Mouse (Mus musculus): ENCODE measurements around the gene Glp2r.

Glp2r gene

DNA sequence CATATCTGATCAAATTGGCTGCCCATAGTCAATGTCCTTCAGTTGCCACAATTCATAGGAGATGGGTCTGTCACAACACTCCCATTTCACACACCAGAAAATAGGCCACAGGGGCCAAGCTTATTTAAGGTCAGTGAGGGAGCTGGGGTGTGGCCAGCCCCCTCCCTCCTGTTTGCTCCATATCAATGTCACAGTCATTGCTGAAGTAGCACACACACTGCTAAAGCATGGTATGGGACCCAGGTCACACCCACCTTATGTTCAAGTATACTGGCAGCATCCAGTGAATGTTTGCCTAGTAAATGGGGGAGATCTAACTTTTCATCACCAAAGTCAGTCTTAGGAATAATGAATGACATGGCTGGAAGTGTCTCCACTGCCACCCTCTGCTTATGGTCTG is 42.2 kb downstream of the Glp2r start:
- no peak for DNase-seq (ENCODE audit: low spot score in 2 of 2)

GRCm38 (mm10) chr11:67727095-67727494 is 43.9 kb downstream of the Glp2r start:
- no peak for DNase-seq (ENCODE audit: low spot score in 2 of 2)

DNA sequence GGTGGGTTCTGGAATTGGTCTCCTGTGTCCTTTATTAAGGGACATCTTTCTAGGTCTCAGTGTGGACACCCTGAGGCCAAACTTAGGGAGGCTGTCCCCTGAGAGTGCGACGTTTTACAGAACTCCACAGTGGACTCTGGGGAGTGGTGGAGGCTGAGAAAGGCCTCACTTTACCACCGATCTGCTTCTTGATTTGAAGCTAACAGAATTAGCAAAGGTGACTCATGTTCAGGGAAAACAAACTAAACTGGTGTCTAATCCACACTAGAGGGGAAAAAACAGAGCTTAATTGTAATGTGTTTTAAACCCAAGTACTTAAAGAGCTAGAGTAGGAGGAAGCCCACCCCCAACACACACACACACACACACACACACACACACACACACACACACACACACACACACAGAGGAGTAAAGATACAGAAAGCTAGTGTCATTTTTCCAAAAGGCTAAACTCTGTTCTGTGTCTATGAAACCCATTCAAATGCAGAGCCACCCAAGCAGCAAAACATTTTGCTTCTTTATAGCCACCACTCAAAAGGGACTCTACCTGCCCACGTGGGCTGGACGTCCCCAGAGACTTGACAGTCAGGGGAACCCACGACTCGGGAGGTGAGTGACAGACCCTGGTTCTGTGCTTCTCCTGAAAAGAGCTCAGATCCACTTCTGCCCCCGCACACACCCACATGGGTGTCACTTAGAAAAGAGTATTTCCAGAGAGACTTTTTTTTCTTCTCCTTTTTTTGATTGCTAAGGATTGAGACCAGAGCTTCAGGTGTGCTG is 47.5 kb downstream of the Glp2r start:
- DNase-seq (ENCODE audit: low spot score in 2 of 2), result no peak

- no peak for DNase-seq (ENCODE audit: low spot score in 2 of 2)
Measured at GRCm38 (mm10) chr11:67722399-67723156, 48.4 kb downstream of the Glp2r start.

DNA sequence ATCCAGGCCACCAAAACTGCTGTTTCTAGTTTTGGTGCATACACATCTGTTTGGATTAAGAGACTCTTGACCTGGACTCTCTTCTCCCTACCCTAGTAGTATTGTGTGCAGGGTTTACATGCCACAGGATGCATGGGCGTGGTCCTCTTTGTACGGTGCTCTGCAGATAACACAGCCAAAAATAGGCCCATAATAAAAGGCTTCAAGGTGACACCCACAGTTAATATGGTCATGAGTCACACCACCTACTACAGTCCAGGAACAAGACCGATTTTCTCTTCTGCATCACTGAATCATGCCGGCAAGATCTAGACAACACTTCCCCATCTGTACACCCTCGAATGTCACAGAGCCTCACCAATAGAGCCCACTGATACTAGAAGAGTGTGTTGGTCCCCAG is 49.5 kb downstream of the Glp2r start:
- no peak for DNase-seq (ENCODE audit: low spot score in 2 of 2)

GRCm38 (mm10) chr11:67715382-67715781 is 55.6 kb downstream of the Glp2r start:
- no peak for DNase-seq (ENCODE audit: low spot score in 2 of 2)

GRCm38 (mm10) chr11:67712976-67713375 is 58.0 kb downstream of the Glp2r start:
- DNase-seq (ENCODE audit: low spot score in 2 of 2), result no peak

DNA sequence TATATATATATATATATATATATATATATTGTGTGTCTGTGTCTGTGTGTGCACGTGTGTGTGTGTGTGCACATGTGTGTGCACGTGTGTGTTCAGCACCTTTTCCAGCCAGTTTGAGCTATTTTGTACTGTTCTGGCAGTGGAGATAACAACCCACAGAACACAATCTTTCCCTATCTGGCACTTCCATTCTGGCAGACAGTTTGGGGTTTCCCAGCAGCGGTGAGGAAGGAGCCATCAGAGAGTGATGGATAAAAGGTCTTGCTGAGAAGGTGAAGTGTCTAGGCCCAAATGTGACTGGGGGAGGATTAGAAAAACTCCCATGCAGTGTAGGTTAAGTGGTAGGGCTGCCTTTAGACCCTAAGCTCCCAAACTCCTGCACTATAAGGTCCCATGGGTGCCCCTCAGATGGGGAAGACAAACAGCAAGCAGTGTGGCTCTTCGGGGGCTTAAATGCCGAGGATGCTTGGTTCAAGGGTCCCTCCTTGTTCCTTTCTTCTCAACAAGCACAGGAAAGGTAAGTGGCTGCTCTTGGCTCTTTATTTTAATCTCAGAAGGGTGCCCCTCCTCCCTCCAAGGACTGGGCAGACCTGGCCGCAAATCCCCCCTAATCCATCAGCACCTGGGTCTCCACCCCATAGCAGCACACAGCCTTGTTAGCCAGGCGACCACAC is 76.1 kb downstream of the Glp2r start, which contains the start of gene Rcvrn:
Rcvrn (plus strand) TSS at position 624 of the 674 bp plus-strand sequence.
- no peak for DNase-seq (ENCODE audit: low spot score in 2 of 2)

GRCm38 (mm10) chr11:67686109-67686508 is 84.8 kb downstream of the Glp2r start:
- no peak for DNase-seq (ENCODE audit: low spot score in 2 of 2)

DNA sequence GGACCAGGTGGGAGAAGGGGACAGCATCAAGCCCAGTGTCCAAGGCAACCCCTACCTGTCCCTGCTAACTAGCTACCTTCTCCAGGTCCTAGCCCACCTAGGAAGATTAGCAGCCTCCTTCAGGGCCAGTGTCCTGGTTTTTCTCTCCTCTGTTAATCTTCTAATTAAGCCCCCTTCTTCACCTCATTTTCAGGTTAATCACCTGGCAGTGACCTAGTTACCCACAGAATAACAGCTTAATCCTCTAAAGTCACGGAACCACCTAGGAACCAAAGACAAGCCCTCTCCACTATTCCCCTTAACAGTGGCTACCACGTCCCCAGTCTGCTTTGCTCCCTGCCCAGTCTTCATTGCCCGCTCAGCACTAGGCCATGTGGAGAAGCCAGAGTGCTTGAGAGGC is 89.1 kb downstream of the Glp2r start:
- DNase-seq (ENCODE audit: low spot score in 2 of 2), result no peak

DNA sequence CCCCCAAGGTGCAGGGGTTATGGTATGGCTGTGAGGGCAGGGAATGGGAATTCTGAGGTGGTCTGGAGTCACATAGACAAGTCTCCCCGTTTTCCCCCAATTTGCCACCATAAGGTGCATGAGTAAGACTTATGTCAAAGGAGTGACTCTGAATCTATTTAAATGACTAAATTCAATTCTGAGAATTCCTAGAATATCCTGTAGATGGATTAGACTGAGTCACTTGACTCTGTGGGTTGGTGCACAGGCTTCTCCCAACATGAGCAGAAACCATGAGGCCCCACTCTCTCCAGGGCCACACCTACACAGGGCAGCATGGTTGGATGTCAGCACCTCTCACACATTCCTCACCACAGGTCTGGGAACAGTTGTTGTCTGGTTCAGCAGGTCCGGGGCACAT is 91.0 kb downstream of the Glp2r start:
- DNase-seq (ENCODE audit: low spot score in 2 of 2), result no peak

GRCm38 (mm10) chr11:67679300-67679699 is 91.7 kb downstream of the Glp2r start:
- DNase-seq (ENCODE audit: low spot score in 2 of 2), result no peak

- peak in 1 of 2 experiments; percentile 23 for DNase-seq (ENCODE audit: low spot score in 2 of 2)
Measured at GRCm38 (mm10) chr11:67675562-67676540, 95.1 kb downstream of the Glp2r start.

- no peak for DNase-seq (ENCODE audit: low spot score in 2 of 2)
Measured at GRCm38 (mm10) chr11:67672140-67672539, 98.8 kb downstream of the Glp2r start.

- DNase-seq (ENCODE audit: low spot score in 2 of 2), result no peak
Measured at GRCm38 (mm10) chr11:67670031-67670430, 100.9 kb downstream of the Glp2r start.

GRCm38 (mm10) chr11:67668460-67669007 is 102.4 kb downstream of the Glp2r start:
- DNase-seq (ENCODE audit: low spot score in 2 of 2), result no peak

- no peak for DNase-seq (ENCODE audit: low spot score in 2 of 2)
Measured at GRCm38 (mm10) chr11:67667531-67668332, 103.2 kb downstream of the Glp2r start.

GRCm38 (mm10) chr11:67666129-67666528 is 104.8 kb downstream of the Glp2r start:
- DNase-seq (ENCODE audit: low spot score in 2 of 2), result no peak

GRCm38 (mm10) chr11:67664918-67665317 is 106.0 kb downstream of the Glp2r start:
- DNase-seq (ENCODE audit: low spot score in 2 of 2), result no peak

GRCm38 (mm10) chr11:67664261-67664660 is 106.7 kb downstream of the Glp2r start:
- no peak for DNase-seq (ENCODE audit: low spot score in 2 of 2)

All from spleen, postnatal 4 days (tissue).